Mouse (Mus musculus) liver, embryonic 11.5 days (tissue): Measurements from ENCODE around the gene Slc30a5. TPM values are rescaled to one million over a fixed set of nuclear protein-coding genes. Genes with fewer than 3 reads are reported as not detected.
A peak's percentile ranks its signal among the peaks of the same experiment; 100 is the strongest.
"Not testable (repeated sequence)": the region's sequence is repeated elsewhere in the genome, so short reads cannot be mapped to it uniquely, and the experiment has no call there.

Experiments
- ATAC-seq: fragments of 200-750 bp; cut with Nextera tagmentation; replicated peaks from 2 replicates; pipeline ENCODE4 v1.8.0; 2017; ENCODE audit warnings: moderate number of reproducible peaks, mild to moderate bottlenecking, moderate TSS enrichment, moderate library complexity; ENCODE audit not compliant: low FRiP score
- DNase-seq: peaks from one replicate; pipeline ENCODE4 v3.0.0-alpha.2; 2017; ENCODE audit warnings: low spot score
- H3K27ac ChIP-seq: fragments of 300-500 bp; sonication (generic); 2 replicates; pipeline ENCODE4 v1.5.1; 2014; ENCODE audit warnings: mild to moderate bottlenecking, low read depth, low read length, control low read depth
- H3K27me3 ChIP-seq: fragments of 300-500 bp; sonication (generic); replicated peaks from 2 replicates; pipeline ENCODE4 v1.6.1; 2014; ENCODE audit warnings: low read length, mixed read lengths; ENCODE audit not compliant: control insufficient read depth, insufficient read depth
- H3K36me3 ChIP-seq: fragments of 300-500 bp; sonication (generic); 2 replicates; pipeline ENCODE4 v1.6.1; 2014; ENCODE audit warnings: mild to moderate bottlenecking, low read length, moderate library complexity, mixed read lengths; ENCODE audit not compliant: control insufficient read depth, insufficient read depth
- H3K4me1 ChIP-seq: fragments of 300-500 bp; sonication (generic); replicated peaks from 2 replicates; pipeline ENCODE4 v1.6.1; 2014; ENCODE audit warnings: low read length, mixed read lengths; ENCODE audit not compliant: control insufficient read depth, insufficient read depth
- H3K4me2 ChIP-seq: fragments of 300-500 bp; sonication (generic); 2 replicates; pipeline ENCODE4 v1.6.1; 2014; ENCODE audit warnings: mild to moderate bottlenecking, control low read depth, moderate library complexity
- H3K4me3 ChIP-seq: fragments of 300-500 bp; sonication (generic); 2 replicates; pipeline ENCODE4 v1.5.1; 2014; ENCODE audit warnings: low read depth, low read length, control low read depth
- H3K9ac ChIP-seq: fragments of 300-500 bp; sonication (generic); 2 replicates; pipeline ENCODE4 v1.6.1; 2014; ENCODE audit warnings: low read depth, low read length, control low read depth
- H3K9me3 ChIP-seq: fragments of 300-500 bp; sonication (generic); 2 replicates; pipeline ENCODE4 v1.6.1; 2016; ENCODE audit warnings: low read length, inconsistent platforms, mixed read lengths; ENCODE audit not compliant: control insufficient read depth
- WGBS: fragments of 180-500 bp; shearing (Covaris S2); extraction: QIAGEN DNeasy Blood & Tissue Kit; methylation state at CpG from one replicate; pipeline ENCODE4 v1.1.7; 2014; 5-methylcytosine and 5-hydroxymethylcytosine counted together
- polyA plus RNA-seq: library from polyadenylated mRNA; unstranded; fragments of >200 nt; fragmentation: Nextera tagmentation; extraction: Ambion mirVana; gene quantifications from 2 replicates; pipeline ENCODE4 v1.2.1, GENCODE M21; 2014

The Slc30a5 gene
- polyA plus RNA-seq, 1 experiment from 2014 or later = 56.2 TPM

GRCm38 (mm10) chr13:100873530-100873929 lies 40.3 kb upstream of the Slc30a5 start:
- no peaks in the 10 kb centered on the region for H3K36me3 ChIP-seq
- 69% methylated on average over 8 of the region's 8 CpGs for WGBS
- H3K4me3 ChIP-seq = no peak overlapping the region
- no peaks in the 10 kb centered on the region for H3K27me3 ChIP-seq
- H3K4me2 ChIP-seq = no peak overlapping the region
- ATAC-seq (no peak), DNase-seq (no peak)
- H3K4me1 ChIP-seq = 0 out of 2 replicates have a peak, but pooled peaks cover 3% of the 10 kb centered on the region
- H3K9me3 ChIP-seq = no peaks in the 10 kb centered on the region
- no peak overlapping the region for H3K9ac ChIP-seq
- no peak overlapping the region for H3K27ac ChIP-seq

- ATAC-seq (no peak), DNase-seq (no peak)
- Histone ChIP-seq H3K36me3 (no peaks in the 10 kb centered on the region), H3K9ac (no peak overlapping the region), H3K9me3 (no peaks in the 10 kb centered on the region), H3K27ac (no peak overlapping the region), H3K27me3 (no peaks in the 10 kb centered on the region), H3K4me1 (peaks cover 13% of the 10 kb centered on the region), H3K4me2 (no peak overlapping the region), H3K4me3 (no peak overlapping the region)
- 70% methylated on average over 11 of the region's 11 CpGs for WGBS
These were observed 38.4 kb upstream of the Slc30a5 start for GRCm38 (mm10) chr13:100871445-100872171.

GRCm38 (mm10) chr13:100869813-100870212 lies 36.6 kb upstream of the Slc30a5 start:
- no peaks in the 10 kb centered on the region for H3K36me3 ChIP-seq

GRCm38 (mm10) chr13:100866311-100866710 lies 33.1 kb upstream of the Slc30a5 start:
- H3K27ac ChIP-seq = peak overlapping the region; percentile 66
- DNase-seq = no peak
- H3K4me3 ChIP-seq = no peak overlapping the region
- 36% methylated on average over 6 of the region's 6 CpGs for WGBS
- H3K36me3 ChIP-seq = no peaks in the 10 kb centered on the region
- H3K9me3 ChIP-seq = no peaks in the 10 kb centered on the region
- ATAC-seq = peak; percentile 18; the same call in 1 of the 2 replicates
- H3K27me3 ChIP-seq = no peaks in the 10 kb centered on the region
- H3K4me1 ChIP-seq = peaks cover 23% of the 10 kb centered on the region
- H3K9ac ChIP-seq = no peak overlapping the region; the same call in 1 of the 2 replicates
- peak overlapping the region; percentile 38 for H3K4me2 ChIP-seq

More at GRCm38 (mm10) chr13:100869813-100870212, 36.6 kb upstream of the Slc30a5 start:
- DNase-seq (no peak), ATAC-seq (no peak)
- Histone ChIP-seq H3K4me2 (no peak overlapping the region), H3K27ac (no peak overlapping the region), H3K4me3 (no peak overlapping the region), H3K4me1 (peaks cover 21% of the 10 kb centered on the region), H3K9ac (no peak overlapping the region), H3K27me3 (no peaks in the 10 kb centered on the region), H3K9me3 (no peaks in the 10 kb centered on the region)
- WGBS = 77% methylated on average over 4 of the region's 4 CpGs

GRCm38 (mm10) chr13:100865744-100866143 lies 32.5 kb upstream of the Slc30a5 start:
- no peaks in the 10 kb centered on the region for H3K9me3 ChIP-seq
- peak overlapping the region; percentile 38 for H3K4me2 ChIP-seq
- H3K27me3 ChIP-seq = no peaks in the 10 kb centered on the region
- H3K4me1 ChIP-seq = peaks cover 23% of the 10 kb centered on the region
- no peaks in the 10 kb centered on the region for H3K36me3 ChIP-seq
- no peak overlapping the region for H3K9ac ChIP-seq
- no peak for DNase-seq
- no peak overlapping the region for H3K4me3 ChIP-seq
- peak; percentile 83 for ATAC-seq
- peak overlapping the region; percentile 66 for H3K27ac ChIP-seq

GRCm38 (mm10) chr13:100863914-100864313 lies 30.7 kb upstream of the Slc30a5 start:
- H3K27ac ChIP-seq = peak overlapping the region; percentile 40
- not testable (repeated sequence) for H3K9ac ChIP-seq, H3K36me3 ChIP-seq, DNase-seq, H3K4me3 ChIP-seq, H3K9me3 ChIP-seq, H3K27me3 ChIP-seq, H3K4me2 ChIP-seq
- ATAC-seq = peak; percentile 77
- peaks cover 23% of the 10 kb centered on the region for H3K4me1 ChIP-seq
- WGBS = 50% methylated on average over 1 of the region's 1 CpGs

GRCm38 (mm10) chr13:100859117-100859516 lies 25.9 kb upstream of the Slc30a5 start:
- no peak overlapping the region for H3K4me2 ChIP-seq
- no peaks in the 10 kb centered on the region for H3K27me3 ChIP-seq
- no peak overlapping the region for H3K4me3 ChIP-seq
- peaks cover 5% of the 10 kb centered on the region; the same call in 1 of the 2 replicates for H3K4me1 ChIP-seq
- ATAC-seq = no peak
- no peaks in the 10 kb centered on the region for H3K9me3 ChIP-seq
- WGBS = 65% methylated on average over 7 of the region's 7 CpGs
- no peak overlapping the region for H3K27ac ChIP-seq
- no peak for DNase-seq
- no peak overlapping the region for H3K9ac ChIP-seq
- no peaks in the 10 kb centered on the region for H3K36me3 ChIP-seq

GRCm38 (mm10) chr13:100854174-100854573 lies 20.9 kb upstream of the Slc30a5 start:
- H3K27me3 ChIP-seq = no peaks in the 10 kb centered on the region
- H3K9me3 ChIP-seq = no peaks in the 10 kb centered on the region
- no peak overlapping the region for H3K4me3 ChIP-seq
- H3K4me2 ChIP-seq = no peak overlapping the region
- H3K27ac ChIP-seq = no peak overlapping the region
- no peaks in the 10 kb centered on the region for H3K4me1 ChIP-seq
- WGBS = 47% methylated on average over 4 of the region's 4 CpGs
- H3K9ac ChIP-seq = no peak overlapping the region
- ATAC-seq (peak; percentile 25; the same call in 1 of the 2 replicates), DNase-seq (no peak)
- no peaks in the 10 kb centered on the region for H3K36me3 ChIP-seq

GRCm38 (mm10) chr13:100853120-100853519 lies 19.9 kb upstream of the Slc30a5 start:
- Histone ChIP-seq H3K27me3 (no peaks in the 10 kb centered on the region), H3K9ac (no peak overlapping the region), H3K4me3 (no peak overlapping the region), H3K27ac (no peak overlapping the region), H3K4me1 (no peaks in the 10 kb centered on the region), H3K36me3 (no peaks in the 10 kb centered on the region), H3K4me2 (no peak overlapping the region), H3K9me3 (no peaks in the 10 kb centered on the region)
- ATAC-seq (no peak), DNase-seq (no peak)
- WGBS = 60% methylated on average over 3 of the region's 3 CpGs
